Mouse (Mus musculus): ENCODE measurements around the gene Traf2. TPM values are rescaled to one million over a fixed set of nuclear protein-coding genes. Genes with fewer than 3 reads are reported as not detected.
A peak's percentile ranks its signal among the peaks of the same experiment; 100 is the strongest.

Gene Traf2
- polyA plus RNA-seq, 1 experiment from 2014 or later, result 28.0 TPM

DNA sequence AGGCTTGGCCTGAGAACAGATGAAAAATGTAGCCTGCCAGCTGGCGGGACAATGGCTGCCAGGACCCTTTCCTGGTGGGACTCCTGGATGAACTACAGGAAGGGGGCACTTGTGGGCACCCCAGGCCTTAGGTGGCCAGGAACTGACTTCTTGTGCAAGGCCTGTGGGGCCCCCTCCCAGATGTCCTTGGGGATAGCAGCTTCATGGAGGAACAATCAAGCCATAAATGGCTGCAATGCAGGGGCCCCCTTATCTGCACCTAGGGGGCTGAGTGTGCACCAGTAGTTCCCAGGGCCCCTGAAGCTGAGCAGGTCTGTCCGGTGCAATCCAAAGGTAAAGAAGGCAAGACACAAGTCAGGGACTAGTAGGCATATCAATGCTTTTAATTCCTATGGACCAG lies 26.3 kb upstream of the Traf2 start:
- Histone ChIP-seq H3K4me2 (replicated peaks) (peak overlapping the region; percentile 86), H3K4me3 (no peak overlapping the region), H3K9me3 (no peaks in the 10 kb centered on the region), H3K27me3 (replicated peaks) (peaks cover 28% of the 10 kb centered on the region), H3K36me3 (peaks cover 37% of the 10 kb centered on the region), H3K9ac (no peak overlapping the region), H3K27ac (no peak overlapping the region), H3K4me1 (peaks cover 31% of the 10 kb centered on the region)
- WGBS, result 90% methylated on average over 2 of the region's 2 CpGs
- no peak for ATAC-seq (ENCODE audit: low FRiP score, low read depth)

GRCm38 (mm10) chr2:25571221-25571620 lies 24.5 kb upstream of the Traf2 start:
- 91% methylated on average over 4 of the region's 4 CpGs for WGBS
- Histone ChIP-seq H3K27ac (no peak overlapping the region), H3K36me3 (peaks cover 56% of the 10 kb centered on the region), H3K9me3 (no peaks in the 10 kb centered on the region), H3K4me1 (peaks cover 21% of the 10 kb centered on the region), H3K4me3 (no peak overlapping the region), H3K27me3 (replicated peaks) (peaks cover 9% of the 10 kb centered on the region), H3K9ac (no peak overlapping the region), H3K4me2 (replicated peaks) (no peak overlapping the region)
- no peak for ATAC-seq (ENCODE audit: low FRiP score, low read depth)

GRCm38 (mm10) chr2:25569323-25569722 lies 22.6 kb upstream of the Traf2 start:
- Histone ChIP-seq H3K27ac (no peak overlapping the region), H3K36me3 (peaks cover 75% of the 10 kb centered on the region), H3K9ac (no peak overlapping the region), H3K4me3 (no peak overlapping the region), H3K4me1 (peaks cover 14% of the 10 kb centered on the region), H3K27me3 (replicated peaks) (no peaks in the 10 kb centered on the region), H3K9me3 (no peaks in the 10 kb centered on the region), H3K4me2 (replicated peaks) (no peak overlapping the region)
- WGBS, result 96% methylated on average over 3 of the region's 3 CpGs
- ATAC-seq (ENCODE audit: low FRiP score, low read depth), result no peak

GRCm38 (mm10) chr2:25568473-25569019 lies 21.8 kb upstream of the Traf2 start:
- no peak overlapping the region for H3K27ac ChIP-seq
- 92% methylated on average over 6 of the region's 6 CpGs for WGBS
- no peak overlapping the region for H3K4me2 ChIP-seq (replicated peaks)
- H3K27me3 ChIP-seq (replicated peaks), result no peaks in the 10 kb centered on the region
- H3K4me3 ChIP-seq, result no peak overlapping the region
- ATAC-seq (ENCODE audit: low FRiP score, low read depth), result no peak
- H3K4me1 ChIP-seq, result peaks cover 7% of the 10 kb centered on the region
- no peak overlapping the region for H3K9ac ChIP-seq
- no peaks in the 10 kb centered on the region for H3K9me3 ChIP-seq
- peaks cover 83% of the 10 kb centered on the region for H3K36me3 ChIP-seq

GRCm38 (mm10) chr2:25566558-25566957 lies 19.8 kb upstream of the Traf2 start:
- Histone ChIP-seq H3K9ac (no peak overlapping the region), H3K4me1 (no peaks in the 10 kb centered on the region), H3K4me2 (replicated peaks) (no peak overlapping the region), H3K27me3 (replicated peaks) (no peaks in the 10 kb centered on the region), H3K36me3 (peaks cover 92% of the 10 kb centered on the region), H3K27ac (no peak overlapping the region), H3K9me3 (no peaks in the 10 kb centered on the region), H3K4me3 (no peak overlapping the region)
- no peak for ATAC-seq (ENCODE audit: low FRiP score, low read depth)
- WGBS, result 91% methylated on average over 6 of the region's 6 CpGs

- Histone ChIP-seq H3K4me1 (no peaks in the 10 kb centered on the region), H3K4me3 (no peak overlapping the region), H3K27ac (no peak overlapping the region), H3K36me3 (peaks cover 95% of the 10 kb centered on the region), H3K9ac (no peak overlapping the region), H3K27me3 (replicated peaks) (no peaks in the 10 kb centered on the region), H3K4me2 (replicated peaks) (no peak overlapping the region), H3K9me3 (no peaks in the 10 kb centered on the region)
- WGBS, result 89% methylated on average over 8 of the region's 8 CpGs
- ATAC-seq (ENCODE audit: low FRiP score, low read depth), result no peak
Observed at GRCm38 (mm10) chr2:25565741-25566140, 19.0 kb upstream of the Traf2 start.

- H3K4me2 ChIP-seq (replicated peaks), result no peak overlapping the region
- H3K4me3 ChIP-seq, result no peak overlapping the region
- H3K4me1 ChIP-seq, result peaks cover 15% of the 10 kb centered on the region
- 82% methylated on average over 9 of the region's 9 CpGs for WGBS
- no peaks in the 10 kb centered on the region for H3K27me3 ChIP-seq (replicated peaks)
- H3K9me3 ChIP-seq, result no peaks in the 10 kb centered on the region
- H3K36me3 ChIP-seq, result peaks cover 72% of the 10 kb centered on the region
- ATAC-seq (ENCODE audit: low FRiP score, low read depth), result no peak
- H3K9ac ChIP-seq, result no peak overlapping the region
- H3K27ac ChIP-seq, result no peak overlapping the region
Observed at GRCm38 (mm10) chr2:25561946-25562345, 15.2 kb upstream of the Traf2 start.

DNA sequence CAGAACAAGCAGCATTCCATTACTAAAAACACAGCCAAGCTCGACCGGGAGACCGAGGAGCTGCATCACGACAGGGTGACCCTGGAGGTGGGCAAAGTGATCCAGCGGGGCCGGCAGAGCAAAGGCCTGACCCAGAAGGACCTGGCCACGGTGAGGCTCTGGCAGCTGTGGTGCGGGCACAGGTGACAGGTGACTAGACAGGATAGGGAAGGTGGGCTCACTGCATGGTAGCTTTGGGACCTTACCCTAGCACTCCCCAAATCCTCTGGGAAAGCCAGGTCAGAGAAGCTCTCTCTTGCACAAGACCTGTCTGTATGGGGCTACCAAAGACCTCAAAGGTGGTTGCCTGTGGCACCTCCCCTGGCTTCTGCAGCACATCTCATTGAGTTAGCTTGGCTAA lies 13.8 kb upstream of the Traf2 start:
- no peak overlapping the region for H3K4me3 ChIP-seq
- H3K9me3 ChIP-seq, result no peaks in the 10 kb centered on the region
- ATAC-seq (ENCODE audit: low FRiP score, low read depth), result no peak
- peaks cover 58% of the 10 kb centered on the region for H3K36me3 ChIP-seq
- peaks cover 17% of the 10 kb centered on the region for H3K4me1 ChIP-seq
- H3K4me2 ChIP-seq (replicated peaks), result no peak overlapping the region
- no peaks in the 10 kb centered on the region for H3K27me3 ChIP-seq (replicated peaks)
- no peak overlapping the region for H3K9ac ChIP-seq
- WGBS, result 93% methylated on average over 8 of the region's 8 CpGs
- no peak overlapping the region for H3K27ac ChIP-seq

DNA sequence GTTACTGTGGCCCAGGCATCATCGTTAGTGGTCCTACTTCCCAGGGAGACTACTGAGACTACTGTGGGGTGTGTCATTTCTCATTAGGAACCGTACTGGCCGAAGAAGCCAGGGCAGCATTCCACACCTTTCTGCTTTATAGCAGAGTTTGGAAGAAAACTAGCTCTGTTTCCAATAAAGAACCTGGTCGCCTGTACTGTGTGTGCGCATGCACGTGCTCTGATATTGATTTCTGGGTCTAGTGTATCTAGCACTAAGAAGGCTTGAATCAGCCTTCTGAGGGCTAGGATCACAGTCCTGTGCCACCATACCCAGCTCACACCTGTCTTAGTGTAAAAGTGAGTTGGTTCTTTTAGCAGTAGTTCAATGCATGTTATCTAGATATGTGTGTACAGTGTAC lies 12.0 kb upstream of the Traf2 start:
- WGBS, result 81% methylated on average over 6 of the region's 6 CpGs

GRCm38 (mm10) chr2:25557964-25558360 lies 11.2 kb upstream of the Traf2 start:
- Histone ChIP-seq H3K27me3 (replicated peaks) (no peaks in the 10 kb centered on the region), H3K9ac (peak overlapping the region; percentile 95), H3K27ac (peak overlapping the region; percentile 53; the same call in 1 of the 2 replicates), H3K4me1 (peaks cover 17% of the 10 kb centered on the region), H3K9me3 (no peaks in the 10 kb centered on the region), H3K4me2 (replicated peaks) (peak overlapping the region; percentile 95), H3K36me3 (peaks cover 32% of the 10 kb centered on the region), H3K4me3 (peak overlapping the region; percentile 81)
- under 1% methylated on average over 24 of the region's 24 CpGs for WGBS
- peak; percentile 52 for ATAC-seq (ENCODE audit: low FRiP score, low read depth)

More for the DNA sequence above, 12.0 kb upstream of the Traf2 start:
- Histone ChIP-seq H3K4me1 (peaks cover 17% of the 10 kb centered on the region), H3K27ac (no peak overlapping the region), H3K36me3 (peaks cover 40% of the 10 kb centered on the region), H3K4me3 (peak overlapping the region; percentile 81), H3K9me3 (no peaks in the 10 kb centered on the region), H3K27me3 (replicated peaks) (no peaks in the 10 kb centered on the region), H3K4me2 (replicated peaks) (peak overlapping the region; percentile 95), H3K9ac (0 out of 2 replicates have a peak overlapping the region, but pooled peaks have one; percentile 95)
- ATAC-seq (ENCODE audit: low FRiP score, low read depth), result no peak

GRCm38 (mm10) chr2:25557221-25557963 lies 10.7 kb upstream of the Traf2 start, which contains the start of gene Edf1:
Gene Edf1 (plus strand): TSS chr2:25557847.
- no peaks in the 10 kb centered on the region for H3K9me3 ChIP-seq
- peaks cover 17% of the 10 kb centered on the region for H3K4me1 ChIP-seq
- H3K36me3 ChIP-seq, result peaks cover 26% of the 10 kb centered on the region
- H3K4me3 ChIP-seq, result peak within 1 kb of the TSS; percentile 81
- peak within 1 kb of the TSS; percentile 95 for H3K9ac ChIP-seq
- peak within 1 kb of the TSS; percentile 53; the same call in 1 of the 2 replicates for H3K27ac ChIP-seq
- no peaks in the 10 kb centered on the region for H3K27me3 ChIP-seq (replicated peaks)
- ATAC-seq (ENCODE audit: low FRiP score, low read depth), result peak; percentile 98
- under 1% methylated on average over 61 of the region's 61 CpGs for WGBS
- peak within 1 kb of the TSS; percentile 95 for H3K4me2 ChIP-seq (replicated peaks)

- H3K36me3 ChIP-seq, result peaks cover 15% of the 10 kb centered on the region
- ATAC-seq (ENCODE audit: low FRiP score, low read depth), result no peak
- H3K9me3 ChIP-seq, result no peaks in the 10 kb centered on the region
- H3K4me2 ChIP-seq (replicated peaks), result no peak overlapping the region
- H3K4me1 ChIP-seq, result peaks cover 17% of the 10 kb centered on the region
- H3K4me3 ChIP-seq, result no peak overlapping the region
- H3K27me3 ChIP-seq (replicated peaks), result no peaks in the 10 kb centered on the region
- 55% methylated on average over 1 of the region's 1 CpGs for WGBS
- H3K27ac ChIP-seq, result no peak overlapping the region
- no peak overlapping the region for H3K9ac ChIP-seq
Observed at GRCm38 (mm10) chr2:25556296-25556695, 9.6 kb upstream of the Traf2 start.
